Mouse (Mus musculus) G1E-ER4 (cell line): ENCODE results near the gene Zfp462. TPM values are rescaled to one million over a fixed set of nuclear protein-coding genes. Genes with fewer than 3 reads are reported as not detected.

Experiments
- GATA1 ChIP-seq: IDR thresholded peaks from one replicate; pipeline ENCODE4 v1.8.0; 2012; ENCODE audit warnings: low read length, inconsistent platforms
- polyA plus RNA-seq: library from polyadenylated mRNA; stranded (reverse); fragments of >175 nt; gene quantifications from 2 replicates; pipeline ENCODE4 v1.2.3, GENCODE M21; 2012

The Zfp462 gene
- polyA plus RNA-seq, 1 experiment: not detected

DNA sequence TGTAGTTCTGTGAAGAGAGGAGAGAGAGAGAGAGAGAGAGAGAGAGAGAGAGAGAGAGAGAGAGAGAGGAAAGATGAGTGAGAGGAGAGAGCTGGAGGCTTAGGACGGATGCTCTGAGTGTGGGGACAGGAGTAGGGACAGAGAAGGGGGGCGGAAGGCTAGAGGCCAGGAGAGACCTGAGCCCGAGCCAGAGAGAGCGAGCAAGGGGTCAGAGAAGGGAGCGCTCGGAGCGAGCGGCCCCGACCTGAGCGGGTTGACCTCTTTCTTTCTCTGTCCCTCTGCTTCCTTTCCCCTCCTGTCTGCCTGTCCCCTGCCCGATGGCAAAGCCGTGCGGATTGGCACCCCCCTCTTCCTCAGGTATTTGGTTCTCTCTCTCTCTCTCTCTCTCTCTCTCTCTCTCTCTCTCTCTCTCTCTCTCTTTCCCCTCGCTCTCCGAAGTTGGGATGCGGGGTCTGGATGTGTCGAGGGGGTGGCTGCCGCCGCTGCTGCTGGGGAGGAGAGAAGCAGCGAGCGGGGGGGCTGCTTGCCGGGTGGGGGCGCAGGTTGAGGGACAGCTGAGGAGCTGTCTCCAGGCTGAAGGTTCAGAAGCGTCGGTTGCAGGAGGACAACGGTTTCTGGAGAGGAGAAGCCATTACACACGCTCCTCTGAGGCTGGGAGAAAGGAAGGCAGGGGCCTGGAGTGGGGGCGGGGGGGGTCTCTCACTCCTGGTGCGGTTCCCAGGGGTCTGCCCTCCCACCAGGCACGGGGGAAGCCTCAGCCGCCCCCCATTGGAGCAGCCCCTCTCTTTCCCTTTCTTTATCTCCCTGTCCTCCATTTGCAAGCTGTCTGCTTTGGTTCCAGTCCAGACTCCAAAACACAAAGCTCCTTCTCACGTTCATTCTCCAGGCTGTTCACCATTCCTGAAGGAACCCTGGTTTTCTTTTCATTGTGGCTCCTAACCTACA lies 4.0 kb downstream of the Zfp462 start:
- TF ChIP-seq GATA1: no peak

DNA sequence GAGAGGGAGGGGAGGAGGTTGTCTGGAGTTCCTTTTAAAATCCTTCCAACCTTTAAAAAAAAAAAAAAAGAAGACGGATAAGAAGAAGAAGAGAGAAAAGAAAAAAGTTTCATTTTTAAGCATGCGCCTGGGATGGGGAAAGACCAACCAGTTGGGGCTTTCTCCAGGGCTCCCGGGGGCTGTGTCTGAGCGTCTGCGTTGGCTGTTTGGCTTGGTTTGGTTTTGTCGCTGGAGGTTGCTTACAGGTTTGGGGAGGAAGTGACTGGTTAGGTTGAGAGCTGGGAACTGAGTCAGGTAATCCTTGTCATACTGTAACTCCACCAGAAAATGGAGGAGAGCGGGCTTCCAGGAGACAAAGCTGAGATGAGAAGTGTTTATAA lies 4.7 kb downstream of the Zfp462 start:
- no peak for TF ChIP-seq GATA1

DNA sequence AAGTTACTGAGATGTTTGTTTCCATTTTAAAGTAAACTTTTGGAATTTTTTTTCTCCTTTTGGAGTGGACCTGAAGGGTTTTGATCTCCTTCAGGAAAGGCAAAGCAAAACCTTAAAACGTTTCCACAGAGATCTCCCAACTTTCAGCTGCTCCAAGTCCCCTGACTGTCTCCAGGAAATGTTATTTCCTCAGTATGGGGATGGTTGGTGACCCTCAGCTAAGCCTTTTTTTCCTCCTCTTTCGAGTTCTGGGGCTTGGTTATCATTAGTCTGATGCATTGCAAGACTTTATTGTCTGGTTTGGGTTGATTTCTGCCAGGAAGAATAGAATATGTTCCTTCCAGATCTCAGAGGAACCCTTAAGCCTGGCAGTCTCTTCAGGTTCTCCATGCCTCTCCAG lies 5.3 kb downstream of the Zfp462 start:
- TF ChIP-seq GATA1: no peak

DNA sequence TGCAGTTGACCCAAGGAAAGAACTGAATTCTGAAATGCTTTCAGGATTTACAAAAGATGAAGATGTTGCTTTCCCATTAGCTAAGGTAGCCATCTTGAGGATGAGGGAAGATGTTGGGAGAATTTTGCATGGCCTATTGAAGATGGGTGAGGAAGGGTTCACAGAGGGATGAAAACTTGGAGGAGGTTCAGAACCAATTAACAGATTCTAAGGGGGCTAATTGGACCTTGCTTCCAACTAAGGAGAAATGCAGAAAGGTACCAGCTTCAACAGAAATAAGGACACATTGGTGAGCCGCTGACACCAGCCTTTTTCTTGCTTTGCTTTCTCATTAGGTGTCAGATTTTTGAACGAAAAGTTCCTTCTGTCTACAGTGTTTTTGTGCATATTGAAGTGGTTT lies 6.0 kb downstream of the Zfp462 start:
- no peak for TF ChIP-seq GATA1

DNA sequence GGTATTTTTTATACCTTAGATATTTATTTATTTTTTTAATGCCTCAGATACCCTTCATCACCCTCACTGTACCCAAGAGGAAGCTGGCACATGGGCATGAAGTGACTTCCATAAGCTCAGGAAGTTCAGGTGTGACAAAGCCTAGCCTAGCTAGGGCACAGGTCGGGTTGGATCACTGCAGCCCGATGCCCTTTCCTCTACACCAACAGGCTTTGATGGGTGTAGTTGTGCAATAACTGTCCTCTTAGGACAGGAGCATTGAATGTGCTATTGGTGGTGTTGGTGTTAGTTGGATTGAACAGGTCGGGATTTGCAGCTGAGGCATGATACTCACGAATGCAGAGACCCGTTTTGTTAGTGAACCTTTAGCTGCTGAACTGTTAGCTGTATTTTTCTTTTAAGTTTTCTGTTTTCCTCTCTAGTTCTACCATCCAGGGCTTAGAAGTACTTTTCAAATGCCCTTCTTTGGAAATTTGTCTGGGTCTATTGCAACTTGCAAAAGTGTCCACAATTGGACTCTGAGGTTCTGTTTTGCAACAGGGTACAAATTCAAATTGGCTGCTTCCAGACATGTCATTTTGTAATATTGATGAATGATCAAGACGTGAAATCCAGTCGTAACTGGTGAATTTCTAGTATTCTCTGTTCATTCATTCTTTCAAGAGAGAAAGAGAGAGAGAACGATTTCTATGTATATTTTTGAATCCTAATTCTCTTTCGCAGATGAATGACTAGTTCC lies 9.0 kb downstream of the Zfp462 start:
- TF ChIP-seq GATA1: no peak

DNA sequence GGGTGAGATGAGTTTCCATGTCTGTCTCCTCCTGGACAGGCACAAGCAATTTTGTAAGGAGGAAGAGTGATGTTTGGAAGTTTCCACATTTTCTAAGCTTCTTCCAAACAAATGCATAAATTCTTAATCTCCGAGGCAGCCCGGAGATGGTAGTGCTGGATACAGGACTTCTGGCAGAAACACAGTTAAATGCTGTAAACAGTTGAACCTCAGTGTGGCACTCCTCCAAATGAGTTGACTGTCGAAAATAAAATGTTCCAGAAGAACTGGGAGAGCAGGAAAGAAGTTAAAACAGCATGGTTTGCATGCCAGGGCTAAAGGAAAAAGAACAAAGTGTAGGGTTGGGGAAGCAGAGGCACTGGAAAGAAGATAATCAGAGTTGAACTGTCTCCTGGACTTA lies 9.6 kb downstream of the Zfp462 start:
- no peak for TF ChIP-seq GATA1

DNA sequence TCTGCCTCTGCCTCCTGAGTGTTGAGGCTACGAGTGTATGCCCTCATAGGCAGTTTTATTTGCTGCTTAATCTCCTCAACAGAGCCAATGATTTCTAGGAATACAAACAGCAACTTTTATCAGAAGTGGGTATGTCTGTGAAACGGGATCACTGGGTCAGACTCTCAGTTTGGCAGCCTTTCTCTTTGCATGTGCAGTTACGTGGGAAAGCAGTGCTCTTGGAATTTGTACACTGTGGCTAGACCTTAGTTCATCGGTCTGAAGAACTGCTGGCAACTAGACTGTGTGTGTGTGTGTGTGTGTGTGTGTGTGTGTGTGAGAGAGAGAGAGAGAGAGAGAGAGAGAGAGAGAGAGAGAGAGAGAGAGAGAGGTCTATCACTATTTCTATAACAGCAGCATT lies 15.9 kb downstream of the Zfp462 start:
- TF ChIP-seq GATA1: no peak

DNA sequence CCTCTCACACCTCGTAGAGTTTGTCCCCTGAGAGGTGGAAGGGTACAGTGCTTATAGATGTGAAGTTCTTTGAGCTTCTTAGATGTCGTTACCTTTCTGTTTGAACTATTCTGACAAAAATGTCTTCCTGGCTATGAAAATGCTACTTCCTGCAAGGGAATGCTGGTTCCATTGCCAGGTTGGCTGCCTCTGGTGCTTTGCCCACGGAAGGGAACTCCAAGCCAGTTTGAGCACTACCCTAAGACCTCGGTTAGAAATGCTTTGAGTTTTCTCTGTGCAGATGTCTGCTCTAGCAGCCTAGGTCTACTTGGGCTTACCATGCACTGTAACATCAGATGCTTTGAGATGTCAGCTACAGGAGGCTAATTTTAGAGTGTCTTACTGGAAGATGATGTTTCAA lies 17.3 kb downstream of the Zfp462 start:
- TF ChIP-seq GATA1: no peak

DNA sequence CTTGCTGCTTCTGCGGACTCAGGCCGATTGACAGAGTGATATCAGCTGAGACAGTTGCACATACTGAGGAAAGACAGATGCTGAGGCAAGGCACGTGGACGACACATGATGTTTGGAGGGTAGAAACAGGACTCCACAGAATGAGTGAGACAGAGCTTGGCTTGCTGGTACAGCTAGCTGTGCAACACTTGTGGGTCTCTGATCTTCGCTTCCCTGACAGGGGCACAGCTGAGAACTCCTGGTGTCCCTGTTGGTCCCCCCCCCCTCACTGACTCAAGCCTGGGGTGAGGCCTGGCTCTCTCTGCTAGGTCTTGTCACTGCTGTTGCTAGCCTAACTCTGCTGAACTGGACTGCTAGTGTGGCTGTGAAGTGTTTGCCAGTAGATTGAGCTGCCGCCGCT lies 18.7 kb downstream of the Zfp462 start:
- no peak for TF ChIP-seq GATA1

DNA sequence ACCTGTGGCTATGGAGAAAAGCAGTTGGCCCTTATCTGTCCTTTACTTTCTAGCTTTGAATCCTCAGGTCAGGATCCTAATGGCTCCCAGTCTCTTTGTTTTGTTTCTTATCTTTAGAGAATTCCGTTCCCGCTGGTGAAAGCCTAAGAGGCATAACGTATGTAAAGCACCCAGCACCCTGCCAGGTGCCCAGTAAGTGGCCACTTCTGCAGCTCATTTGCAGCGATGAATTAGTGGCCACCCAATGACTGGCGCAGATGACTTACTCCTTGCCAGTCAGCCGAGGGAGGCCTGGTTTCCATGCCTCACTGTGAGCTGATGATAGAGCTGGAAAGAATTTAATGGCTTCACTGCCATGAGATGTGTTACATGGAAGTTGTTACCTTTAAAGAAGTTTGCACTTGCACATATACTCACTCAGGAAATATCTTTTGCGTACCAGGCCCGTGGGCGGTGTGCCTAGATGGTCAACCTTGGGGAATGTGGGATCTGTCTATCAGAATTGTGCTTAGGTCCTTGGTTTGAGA lies 20.4 kb downstream of the Zfp462 start:
- TF ChIP-seq GATA1: no peak

DNA sequence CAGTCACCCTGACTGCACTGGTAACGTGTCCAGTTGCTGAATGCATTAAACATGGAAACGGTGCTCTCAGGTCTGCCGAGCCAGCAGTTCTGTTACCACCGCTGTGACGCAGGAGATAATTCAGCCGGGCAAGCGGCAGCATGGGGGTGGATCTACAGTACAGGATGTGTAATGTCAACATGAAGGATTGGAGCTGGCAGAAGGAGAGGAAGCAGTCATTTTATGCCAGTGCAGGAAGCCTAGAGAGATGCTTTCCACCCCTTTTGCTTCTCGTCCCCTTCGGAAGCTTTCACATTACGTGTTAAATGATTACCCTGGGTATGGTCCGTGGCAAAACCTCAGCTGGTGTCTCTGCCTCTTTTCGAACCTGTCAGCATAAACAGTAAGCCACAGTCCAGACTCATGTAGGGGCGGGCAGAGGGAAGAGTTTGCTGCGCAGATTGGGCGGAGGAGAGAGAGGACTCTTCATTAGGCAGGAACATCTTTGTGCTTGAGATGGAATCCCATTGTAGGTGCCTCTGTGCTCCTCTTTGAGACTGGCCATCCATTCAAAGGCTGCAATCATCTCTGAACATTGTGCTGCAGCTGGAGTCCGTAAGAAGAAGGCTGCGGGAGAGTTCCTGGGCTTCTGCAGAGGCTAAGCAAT lies 21.4 kb downstream of the Zfp462 start:
- no peak for TF ChIP-seq GATA1

DNA sequence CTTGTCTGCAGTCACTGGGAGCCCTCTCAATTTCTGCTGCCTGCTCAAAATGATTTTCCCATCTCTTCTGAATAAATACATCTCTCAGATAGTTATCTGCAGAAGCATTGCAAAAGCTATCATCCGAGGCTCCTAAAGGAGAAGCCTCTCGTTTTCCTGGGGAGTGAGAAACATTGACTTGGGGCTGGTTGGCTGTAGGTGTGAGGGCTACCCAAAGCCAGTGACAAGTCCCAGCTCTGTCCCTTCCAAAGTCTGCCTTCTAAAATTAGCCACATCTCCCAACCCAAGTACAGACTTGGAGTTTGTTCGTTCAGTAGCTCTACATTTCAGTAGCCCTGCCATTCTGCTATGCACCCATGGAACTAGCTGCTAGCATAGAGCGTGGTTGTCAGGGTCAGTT lies 22.3 kb downstream of the Zfp462 start:
- TF ChIP-seq GATA1: no peak

DNA sequence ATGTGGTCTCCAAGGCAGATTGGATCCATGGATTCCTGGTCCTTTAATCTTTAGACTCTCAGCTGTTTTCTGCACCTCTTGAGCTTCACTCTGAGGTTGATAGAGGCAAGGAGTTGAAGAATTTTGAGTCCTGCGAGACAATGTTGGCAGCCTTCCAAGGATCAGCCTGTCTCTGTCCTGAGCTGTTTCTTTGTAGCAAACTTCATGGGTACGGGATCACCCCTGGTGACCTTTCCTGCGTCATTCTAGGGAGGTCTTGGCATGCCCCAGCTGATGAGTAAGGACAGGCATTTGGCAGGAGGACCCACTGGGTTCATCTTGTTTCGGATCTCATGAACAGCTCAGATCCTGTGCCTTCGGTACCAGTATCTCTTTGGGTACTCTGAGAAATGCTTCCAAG lies 22.9 kb downstream of the Zfp462 start:
- TF ChIP-seq GATA1: no peak

DNA sequence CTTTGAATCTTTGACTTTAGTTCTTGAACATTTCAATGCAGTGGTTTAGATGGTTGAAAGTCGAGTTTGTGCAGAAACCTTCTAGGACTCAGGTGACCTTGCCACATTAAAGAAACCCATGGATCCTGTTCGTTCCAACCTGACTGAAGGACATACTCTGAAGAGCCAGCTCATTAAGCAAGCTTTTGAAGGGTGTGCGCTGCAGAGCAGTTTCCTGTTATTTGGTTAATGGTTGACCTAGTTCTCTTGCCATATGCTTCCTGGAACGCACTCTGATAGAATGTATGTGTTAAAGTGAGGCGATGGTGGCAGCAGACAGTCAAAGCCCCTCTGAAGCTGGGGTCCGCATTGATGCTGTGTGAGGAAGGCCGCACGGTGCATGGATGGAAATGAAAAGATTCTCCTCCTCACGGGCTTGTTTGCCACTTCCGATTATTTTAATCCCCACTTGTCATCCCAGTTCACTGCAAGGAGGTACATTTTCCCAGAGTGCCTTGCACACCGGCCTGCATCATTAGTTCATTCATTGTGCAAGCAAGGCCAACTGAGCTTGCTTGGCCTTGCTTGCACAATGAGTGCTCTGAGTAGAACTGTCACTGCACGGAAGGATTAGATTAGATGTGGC lies 24.9 kb downstream of the Zfp462 start:
- no peak for TF ChIP-seq GATA1

DNA sequence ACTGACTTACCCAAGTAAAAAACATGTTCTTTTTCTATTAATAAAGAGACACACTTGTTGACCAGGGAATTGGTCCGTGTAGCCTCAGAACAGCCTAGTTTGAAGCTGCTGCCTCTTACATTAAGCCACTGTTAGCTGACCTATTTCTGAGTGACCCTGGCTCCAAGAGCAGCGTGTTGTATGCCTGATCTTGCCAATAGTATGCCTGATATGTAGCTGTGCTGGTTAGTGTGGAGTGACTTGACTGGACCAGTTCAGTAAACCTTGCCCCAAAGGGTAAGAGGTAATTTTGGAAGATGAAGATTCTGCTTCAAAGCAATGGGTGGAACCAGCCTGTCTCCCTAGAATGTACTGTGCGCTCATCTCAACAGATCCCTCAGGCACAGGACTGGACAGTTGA lies 26.5 kb downstream of the Zfp462 start:
- no peak for TF ChIP-seq GATA1

DNA sequence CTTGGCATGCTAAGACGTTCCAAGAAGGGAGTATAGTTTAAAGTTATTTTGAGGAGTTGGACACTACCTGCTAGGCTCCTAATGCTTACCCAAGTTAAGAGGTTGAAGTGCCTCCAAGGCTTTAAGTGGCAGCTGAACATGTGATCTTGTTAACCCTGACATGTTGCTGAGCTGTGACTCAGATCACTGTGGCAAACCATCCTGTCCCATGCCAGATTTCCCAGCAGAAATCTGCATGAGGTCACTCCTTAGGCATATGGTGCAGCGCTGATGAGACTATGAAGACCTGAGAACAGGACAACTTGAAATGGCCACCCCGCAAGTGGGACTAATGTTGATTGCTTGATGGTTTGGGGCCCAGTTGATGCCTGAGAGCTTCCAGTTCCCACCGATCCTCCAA lies 27.2 kb downstream of the Zfp462 start:
- TF ChIP-seq GATA1: no peak
